Mouse (Mus musculus) embryonic facial prominence, embryonic 14.5 days (tissue): Measurements from ENCODE around the gene Glp1r. TPM values are rescaled to one million over a fixed set of nuclear protein-coding genes. Genes with fewer than 3 reads are reported as not detected.
A peak's percentile ranks its signal among the peaks of the same experiment; 100 is the strongest.

ENCODE experiments used
- ATAC-seq: fragments of 200-750 bp; cut with Nextera tagmentation; 2 replicates; pipeline ENCODE4 v1.8.0; 2017; ENCODE audit warnings: low read depth, moderate number of reproducible peaks, moderate TSS enrichment
- DNase-seq: peaks from one replicate; pipeline ENCODE4 v3.0.0-alpha.2; 2015; ENCODE audit warnings: low spot score
- H3K27ac ChIP-seq: fragments of 300-500 bp; sonication (generic); replicated peaks from 2 replicates; pipeline ENCODE4 v1.5.1; 2014; ENCODE audit warnings: low read depth, mild to moderate bottlenecking, low read length, moderate library complexity
- H3K27me3 ChIP-seq: fragments of 300-500 bp; sonication (generic); replicated peaks from 2 replicates; pipeline ENCODE4 v1.6.1; 2014; ENCODE audit warnings: low read length; ENCODE audit not compliant: control insufficient read depth, insufficient read depth
- H3K36me3 ChIP-seq: fragments of 300-500 bp; sonication (generic); 2 replicates; pipeline ENCODE4 v1.6.1; 2014; ENCODE audit warnings: low read length, mixed read lengths; ENCODE audit not compliant: control insufficient read depth, insufficient read depth
- H3K4me1 ChIP-seq: fragments of 300-500 bp; sonication (generic); 2 replicates; pipeline ENCODE4 v1.6.1; 2014; ENCODE audit warnings: antibody characterized with exemption, low read length; ENCODE audit not compliant: control insufficient read depth, insufficient read depth
- H3K4me2 ChIP-seq: fragments of 300-500 bp; sonication (generic); 2 replicates; pipeline ENCODE4 v1.6.1; 2014; ENCODE audit warnings: low read depth, mild to moderate bottlenecking, low read length, moderate library complexity, mixed read lengths
- H3K4me3 ChIP-seq: fragments of 300-500 bp; sonication (generic); 2 replicates; pipeline ENCODE4 v1.5.1; 2014; ENCODE audit warnings: low read depth, mild to moderate bottlenecking, low read length
- H3K9ac ChIP-seq: fragments of 300-500 bp; sonication (generic); 2 replicates; pipeline ENCODE4 v1.6.1; 2014; ENCODE audit warnings: low read depth, mild to moderate bottlenecking, low read length, moderate library complexity, mixed read lengths
- H3K9me3 ChIP-seq: fragments of 300-500 bp; sonication (generic); 2 replicates; pipeline ENCODE4 v1.6.1; 2016; ENCODE audit warnings: low read length; ENCODE audit not compliant: control insufficient read depth
- WGBS: fragments of 180-500 bp; shearing (Covaris S2); extraction: QIAGEN DNeasy Blood & Tissue Kit; methylation state at CpG from one replicate; pipeline ENCODE4 v1.1.7; 2014; 5-methylcytosine and 5-hydroxymethylcytosine counted together
- polyA plus RNA-seq: library from polyadenylated mRNA; unstranded; fragments of >200 nt; fragmentation: Nextera tagmentation; extraction: Ambion mirVana; gene quantifications from 2 replicates; pipeline ENCODE4 v1.2.1, GENCODE M21; 2014

The Glp1r gene
- polyA plus RNA-seq, 1 experiment from 2014 or later = 0.11 TPM

DNA sequence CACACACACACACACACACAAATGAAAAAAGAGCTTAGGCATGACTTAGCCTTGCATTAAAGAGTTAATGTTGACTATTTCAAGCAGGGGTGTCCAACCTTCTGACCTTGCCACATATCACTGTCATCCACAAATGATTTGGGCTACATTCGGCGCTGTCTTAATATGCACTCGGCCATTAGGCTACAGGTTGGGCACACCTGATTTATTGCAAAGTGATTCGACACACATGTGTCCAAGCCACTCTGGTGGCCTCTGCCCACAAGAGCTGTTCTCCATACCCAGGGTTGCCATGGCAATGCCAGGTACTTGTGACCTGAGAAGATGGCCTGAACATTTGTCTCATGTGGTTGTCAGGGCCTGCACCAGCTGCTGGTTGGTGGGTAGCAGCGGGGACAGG is 31.2 kb downstream of the Glp1r start:
- no peak for DNase-seq
- Histone ChIP-seq H3K27ac (no peak overlapping the region), H3K9me3 (no peaks in the 10 kb centered on the region), H3K4me3 (no peak overlapping the region), H3K27me3 (no peaks in the 10 kb centered on the region), H3K9ac (no peak overlapping the region), H3K36me3 (no peaks in the 10 kb centered on the region), H3K4me1 (no peaks in the 10 kb centered on the region), H3K4me2 (no peak overlapping the region)
- ATAC-seq = no peak
- WGBS = 82% methylated on average over 5 of the region's 5 CpGs

DNA sequence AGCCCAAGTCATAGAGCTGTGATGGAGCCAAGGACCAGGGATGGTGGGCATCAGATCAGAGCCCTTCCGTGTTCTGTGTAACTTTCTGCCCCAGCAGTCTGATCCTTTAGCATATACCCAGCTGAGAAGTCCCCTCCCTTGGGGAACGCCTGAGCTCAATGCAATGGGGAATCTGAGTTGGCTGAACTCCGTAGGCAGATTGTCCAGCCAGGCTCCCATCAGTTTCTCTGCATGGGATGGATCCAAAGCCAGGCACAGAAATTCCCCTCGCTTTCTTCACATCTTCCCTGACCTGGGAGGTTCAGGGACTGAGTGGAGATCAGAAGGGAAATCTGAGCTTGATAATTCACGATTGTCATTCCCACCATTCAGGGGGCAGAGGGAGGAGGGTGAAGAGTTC is 33.7 kb downstream of the Glp1r start:
- H3K27ac ChIP-seq = no peak overlapping the region
- no peak overlapping the region for H3K4me2 ChIP-seq
- ATAC-seq = no peak
- H3K36me3 ChIP-seq = no peaks in the 10 kb centered on the region
- no peak overlapping the region for H3K4me3 ChIP-seq
- no peaks in the 10 kb centered on the region for H3K4me1 ChIP-seq
- 61% methylated on average over 5 of the region's 5 CpGs for WGBS
- DNase-seq = no peak
- H3K9me3 ChIP-seq = no peaks in the 10 kb centered on the region
- no peaks in the 10 kb centered on the region for H3K27me3 ChIP-seq
- no peak overlapping the region for H3K9ac ChIP-seq

DNA sequence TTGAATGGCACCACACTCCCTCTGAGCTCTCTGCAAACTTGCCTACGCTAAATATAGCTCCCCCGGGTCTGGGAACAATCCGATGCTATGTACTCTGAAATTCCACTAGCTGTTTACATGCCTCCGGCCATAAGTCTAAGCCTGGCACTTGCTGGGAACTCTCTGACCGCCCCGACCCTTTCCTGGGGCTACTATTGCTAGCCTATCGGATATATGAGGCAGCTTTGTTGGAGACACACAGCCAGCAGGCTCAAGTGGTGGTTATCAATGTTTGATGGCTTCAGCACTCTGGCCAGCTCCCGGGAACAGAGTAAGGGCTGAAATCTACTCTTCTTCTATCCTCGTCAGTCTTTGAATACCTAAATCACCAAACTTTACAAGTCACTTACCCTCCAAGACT is 36.9 kb downstream of the Glp1r start:
- Histone ChIP-seq H3K27me3 (no peaks in the 10 kb centered on the region), H3K27ac (no peak overlapping the region), H3K9me3 (no peaks in the 10 kb centered on the region), H3K4me3 (no peak overlapping the region), H3K36me3 (no peaks in the 10 kb centered on the region), H3K4me1 (no peaks in the 10 kb centered on the region), H3K4me2 (no peak overlapping the region), H3K9ac (no peak overlapping the region)
- DNase-seq = peak; percentile 53
- WGBS = 41% methylated on average over 9 of the region's 9 CpGs
- ATAC-seq = no peak

DNA sequence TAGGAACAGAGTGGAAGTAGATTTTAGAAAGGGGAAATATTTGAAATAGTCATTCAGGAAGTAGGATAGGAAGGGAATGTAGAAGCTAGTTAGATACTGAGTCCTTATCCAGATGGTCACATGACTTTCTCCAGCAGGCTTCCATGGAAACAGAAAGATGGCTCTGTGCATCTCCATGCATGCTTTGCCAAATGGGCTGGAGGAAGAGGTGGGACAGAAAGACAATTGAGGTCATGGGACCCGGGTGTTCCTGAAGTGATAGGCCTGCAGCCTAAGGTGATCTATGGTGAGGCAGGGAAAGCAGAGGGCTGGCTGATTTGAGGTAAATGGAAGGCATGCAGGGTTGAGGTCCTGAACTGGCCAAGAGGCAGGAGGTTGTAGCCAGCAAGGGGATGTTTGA is 46.8 kb downstream of the Glp1r start:
- no peak overlapping the region for H3K9ac ChIP-seq
- no peak for DNase-seq
- no peak overlapping the region for H3K27ac ChIP-seq
- H3K36me3 ChIP-seq = no peaks in the 10 kb centered on the region
- no peaks in the 10 kb centered on the region for H3K9me3 ChIP-seq
- no peak for ATAC-seq
- no peak overlapping the region for H3K4me2 ChIP-seq
- 56% methylated on average over 1 of the region's 1 CpGs for WGBS
- H3K4me3 ChIP-seq = no peak overlapping the region
- H3K27me3 ChIP-seq = no peaks in the 10 kb centered on the region
- H3K4me1 ChIP-seq = no peaks in the 10 kb centered on the region

DNA sequence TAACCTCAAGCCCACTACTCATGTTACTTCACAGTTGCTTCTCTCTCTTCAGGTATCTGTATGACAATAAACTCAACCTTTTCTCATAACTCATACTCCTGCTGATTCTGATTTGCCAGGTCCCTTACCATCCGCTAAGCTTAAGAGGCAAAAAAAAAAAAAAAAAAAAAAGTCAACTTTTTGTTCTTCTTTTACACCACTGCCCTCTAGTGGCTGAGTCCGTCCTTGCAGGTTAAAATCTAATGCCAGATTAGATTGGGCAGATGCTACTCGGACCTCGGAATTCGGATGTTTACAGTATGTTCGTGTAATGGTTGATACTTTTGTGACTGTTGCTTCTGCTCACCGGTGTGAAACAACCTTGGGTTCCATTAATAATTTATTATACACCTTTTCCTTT is 49.2 kb downstream of the Glp1r start:
- Histone ChIP-seq H3K4me1 (no peaks in the 10 kb centered on the region), H3K9me3 (no peaks in the 10 kb centered on the region), H3K9ac (no peak overlapping the region), H3K27ac (no peak overlapping the region), H3K36me3 (no peaks in the 10 kb centered on the region), H3K4me3 (no peak overlapping the region), H3K27me3 (no peaks in the 10 kb centered on the region), H3K4me2 (no peak overlapping the region)
- DNase-seq (peak; percentile 49), ATAC-seq (no peak)
- 4% methylated on average over 7 of the region's 7 CpGs for WGBS

DNA sequence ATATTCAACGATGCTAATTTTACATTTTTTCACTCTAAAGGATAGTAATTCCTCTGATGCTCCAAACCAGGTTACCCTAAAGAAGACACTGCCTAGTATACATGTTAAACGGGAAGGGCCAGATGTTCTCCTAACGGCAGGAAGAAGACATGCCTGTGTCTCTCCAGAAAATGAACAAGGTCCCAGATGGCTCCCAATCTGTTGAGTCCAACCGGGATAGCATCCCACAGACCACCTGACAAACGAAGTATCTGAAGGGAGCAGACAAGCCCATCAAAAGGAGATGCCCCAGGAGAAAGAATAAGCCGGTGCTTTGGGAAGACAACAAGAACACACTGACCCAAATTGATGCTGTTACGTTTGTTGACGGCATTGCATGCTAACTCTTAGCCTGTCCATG is 50.0 kb downstream of the Glp1r start:
- DNase-seq (no peak), ATAC-seq (no peak)
- no peak overlapping the region for H3K4me3 ChIP-seq
- H3K9me3 ChIP-seq = no peaks in the 10 kb centered on the region
- no peaks in the 10 kb centered on the region for H3K36me3 ChIP-seq
- no peaks in the 10 kb centered on the region for H3K27me3 ChIP-seq
- H3K4me2 ChIP-seq = no peak overlapping the region
- WGBS = 64% methylated on average over 8 of the region's 8 CpGs
- H3K4me1 ChIP-seq = no peaks in the 10 kb centered on the region
- H3K9ac ChIP-seq = no peak overlapping the region
- no peak overlapping the region for H3K27ac ChIP-seq

DNA sequence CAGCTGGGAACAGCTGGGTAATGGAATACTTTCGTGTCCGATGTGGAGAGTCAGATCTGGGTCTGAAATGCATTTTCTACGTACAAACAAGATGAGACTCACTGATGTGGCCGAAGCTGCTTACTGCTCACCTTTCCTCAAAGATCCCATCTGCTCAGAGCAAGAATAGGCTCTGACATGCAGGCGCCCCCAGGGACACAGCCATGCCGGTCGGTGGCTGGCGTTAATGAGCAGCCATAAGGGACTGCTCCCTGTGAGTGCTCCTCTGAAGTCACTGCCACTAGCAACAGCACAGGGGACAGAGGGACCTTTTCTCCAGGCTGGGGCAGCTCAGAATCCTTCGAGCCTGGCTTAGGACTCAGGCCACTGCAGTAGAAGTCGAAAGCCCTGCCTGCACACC is 52.7 kb downstream of the Glp1r start, which contains the start of gene Umodl1:
Umodl1 (plus strand) TSS at position 301 of the 400 bp plus-strand sequence.
- WGBS = 48% methylated on average over 10 of the region's 10 CpGs
- no peak within 1 kb of the TSS for H3K27ac ChIP-seq
- no peak within 1 kb of the TSS for H3K4me2 ChIP-seq
- no peak within 1 kb of the TSS for H3K4me3 ChIP-seq
- no peak within 1 kb of the TSS for H3K9ac ChIP-seq
- no peaks in the 10 kb centered on the region for H3K9me3 ChIP-seq
- H3K4me1 ChIP-seq = no peaks in the 10 kb centered on the region
- ATAC-seq = no peak
- no peak for DNase-seq
- H3K36me3 ChIP-seq = no peaks in the 10 kb centered on the region
- no peaks in the 10 kb centered on the region for H3K27me3 ChIP-seq

DNA sequence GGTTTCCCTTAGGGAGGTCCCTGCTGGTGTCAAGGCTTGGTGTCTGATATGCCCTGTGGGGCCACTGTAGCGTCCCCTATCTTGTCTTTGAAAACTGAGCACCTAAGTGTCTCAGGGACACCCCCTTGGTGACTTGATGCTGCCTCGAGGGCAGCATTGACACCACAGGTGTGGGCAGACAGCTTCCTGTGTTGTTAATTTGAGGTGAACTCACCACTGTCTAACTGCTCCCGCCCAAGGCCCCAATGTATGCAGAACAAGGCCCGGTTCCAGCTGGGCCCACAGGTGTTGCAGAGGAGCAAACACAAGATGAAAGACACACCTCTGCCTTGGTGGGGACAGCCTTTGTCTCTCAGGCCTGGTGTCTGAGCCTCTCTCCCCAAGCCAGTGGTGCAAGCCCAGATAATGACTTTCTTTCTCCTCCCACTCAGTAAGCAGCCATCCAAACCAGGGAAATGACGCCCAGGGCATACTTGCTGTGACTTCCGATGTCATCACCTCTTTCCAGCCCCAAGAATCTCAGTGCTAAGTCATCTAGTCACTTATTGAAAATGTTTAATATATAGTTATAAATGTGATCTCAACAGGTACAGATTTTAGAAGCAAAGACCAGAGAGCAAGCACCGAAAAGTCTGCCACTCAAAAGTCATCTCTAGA is 60.4 kb downstream of the Glp1r start:
- H3K36me3 ChIP-seq = no peaks in the 10 kb centered on the region
- H3K9ac ChIP-seq = no peak overlapping the region
- no peaks in the 10 kb centered on the region for H3K27me3 ChIP-seq
- H3K9me3 ChIP-seq = no peaks in the 10 kb centered on the region
- DNase-seq = no peak
- ATAC-seq = no peak
- no peak overlapping the region for H3K27ac ChIP-seq
- H3K4me2 ChIP-seq = no peak overlapping the region
- WGBS = 58% methylated on average over 7 of the region's 7 CpGs
- no peak overlapping the region for H3K4me3 ChIP-seq
- no peaks in the 10 kb centered on the region for H3K4me1 ChIP-seq

DNA sequence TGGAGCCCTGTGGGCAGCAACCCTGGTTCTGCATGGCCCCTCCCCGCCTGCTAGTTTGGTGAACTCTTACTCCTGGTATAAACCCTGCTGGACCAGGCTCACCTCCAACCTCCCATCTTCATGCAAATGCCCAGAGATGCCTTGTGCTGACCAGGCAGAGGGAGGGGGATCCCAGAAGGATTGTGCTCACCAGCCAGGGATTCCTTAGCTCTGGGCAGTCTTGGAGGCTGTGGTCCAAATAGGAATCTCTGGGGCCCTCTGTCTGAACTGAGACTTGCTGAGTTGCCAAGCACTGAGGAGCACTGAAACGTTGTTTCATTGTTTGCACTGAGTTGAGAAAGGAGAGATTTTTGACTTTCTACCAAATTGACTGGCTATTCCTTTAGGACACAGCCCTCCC is 61.3 kb downstream of the Glp1r start:
- H3K4me1 ChIP-seq = no peaks in the 10 kb centered on the region
- no peak for ATAC-seq
- no peak overlapping the region for H3K27ac ChIP-seq
- no peak for DNase-seq
- H3K9me3 ChIP-seq = no peaks in the 10 kb centered on the region
- H3K9ac ChIP-seq = no peak overlapping the region
- H3K36me3 ChIP-seq = no peaks in the 10 kb centered on the region
- H3K4me2 ChIP-seq = no peak overlapping the region
- no peaks in the 10 kb centered on the region for H3K27me3 ChIP-seq
- H3K4me3 ChIP-seq = no peak overlapping the region
- WGBS = 45% methylated on average over 2 of the region's 2 CpGs
